Mouse (Mus musculus) kidney, postnatal 25 days (tissue): ENCODE measurements at regions not wholly inside any gene's neighbourhood (a gene's known extent, or its start where the extent isn't known, plus 50 kb on each side); places are given as distances from the start of the nearest gene placed in this dataset.

Source experiments
- DNase-seq, 2 experiments: peaks; one replicate each; pipeline ENCODE4 v3.0.0; 2021; ENCODE audit warnings: mixed read lengths in 2 of 2

DNA sequence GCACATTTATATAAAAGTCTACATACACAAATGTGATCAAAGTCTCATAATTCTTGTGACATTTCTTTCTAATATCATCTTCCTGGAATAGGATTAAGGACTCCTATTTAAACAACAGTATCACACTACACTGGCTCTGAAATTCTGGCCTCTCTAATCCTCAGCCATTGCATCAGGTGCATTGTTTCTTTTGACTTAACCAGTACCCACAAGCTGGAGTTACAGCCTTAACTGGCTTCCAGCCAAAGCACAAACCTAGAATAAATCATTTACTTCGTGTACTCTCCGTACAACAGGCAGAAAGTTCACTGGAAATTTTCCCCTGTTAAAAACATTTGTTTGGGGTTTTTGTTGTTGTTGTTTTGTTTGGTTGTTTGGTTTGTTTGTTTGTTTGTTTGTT lies 773.9 kb upstream of the Pcdh7 start:
- peak; percentile 50 to 63 for DNase-seq

DNA sequence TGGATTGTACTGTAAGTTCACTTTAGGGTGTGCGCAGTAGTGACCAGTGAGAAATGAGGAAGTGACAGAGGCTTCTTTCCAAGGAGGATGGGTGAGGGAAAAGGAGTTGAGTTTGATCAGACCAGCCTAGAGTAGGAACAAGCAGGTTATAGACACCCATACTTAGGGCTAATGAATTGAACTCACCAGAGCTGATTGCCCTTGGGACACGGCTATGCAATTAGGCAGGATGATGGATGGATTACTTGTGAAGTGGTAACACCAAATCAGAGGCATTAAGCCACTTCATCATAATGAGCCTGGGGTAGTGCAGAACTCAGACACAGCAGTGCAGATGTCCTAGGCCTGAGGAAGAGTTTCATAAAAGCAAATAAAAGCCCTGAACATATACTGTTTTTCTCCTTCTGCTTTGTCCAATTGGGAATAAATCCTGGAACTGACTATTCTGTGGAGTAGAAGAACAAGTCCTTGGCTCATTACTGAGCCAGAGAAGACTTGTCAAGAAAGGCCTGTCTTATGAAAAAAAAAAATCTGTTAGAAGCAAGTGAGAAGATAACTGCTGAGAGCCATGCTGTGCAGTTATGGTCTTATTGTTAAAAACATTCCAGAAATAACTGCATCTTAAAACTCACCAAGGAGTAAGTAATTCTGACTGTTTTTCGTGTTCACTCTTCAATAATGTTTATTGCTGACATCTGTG lies 764.8 kb upstream of the Pcdh7 start:
- no peak for DNase-seq
